8 mouse cellular contexts compared by ENCODE assay signal in the genomic region with DNA sequence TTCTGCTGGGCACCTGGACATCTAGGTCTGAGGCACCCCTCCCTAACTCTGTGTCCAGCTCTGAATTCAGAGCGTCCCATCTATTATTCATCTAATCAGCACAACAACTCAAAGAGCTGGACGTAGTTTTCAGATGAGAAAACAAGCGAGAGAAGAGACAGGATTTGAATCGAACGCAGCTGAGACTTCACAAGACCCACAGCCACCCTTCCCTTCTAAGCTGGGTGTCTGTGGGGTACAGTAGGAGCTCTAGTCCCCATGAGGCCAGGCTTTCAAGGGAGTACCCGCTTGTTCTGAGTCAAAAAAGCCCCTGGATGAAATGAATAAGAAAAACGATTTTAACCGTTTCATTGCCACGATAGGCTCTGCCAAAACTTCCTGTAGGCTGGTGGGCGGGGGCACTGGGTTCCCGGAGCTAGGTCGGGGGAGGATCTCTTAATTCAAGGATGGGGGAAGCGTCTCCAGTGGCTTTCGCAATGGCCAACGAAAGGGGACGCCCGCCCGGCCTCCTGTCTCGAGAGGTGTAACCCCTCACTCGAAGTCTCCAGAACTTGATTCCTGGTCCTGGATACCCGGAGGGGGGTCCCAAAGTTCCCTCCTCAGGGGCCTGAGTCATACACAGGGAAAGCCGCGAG. TPM values are rescaled to one million over a fixed set of nuclear protein-coding genes. Genes with fewer than 3 reads are reported as not detected.
DNase-seq lines count a peak whose midpoint lies in the region; ATAC-seq lines count a peak whose summit lies in the region.

No protein-coding gene starts in this region.

- H3K9me3 ChIP-seq in kidney, embryonic 15.5 days (replicated peaks) = no peaks in the 10 kb centered on the region
- H3K9me3 ChIP-seq in hindbrain, embryonic 12.5 days (replicated peaks) = no peaks in the 10 kb centered on the region
- H3K9me3 ChIP-seq in lung, embryonic 15.5 days = no peaks in the 10 kb centered on the region

- H3K27ac ChIP-seq in kidney, embryonic 15.5 days = peak overlapping the region; percentile 85
- peak overlapping the region; percentile 48 for H3K27ac ChIP-seq in hindbrain, embryonic 12.5 days
- H3K27ac ChIP-seq in lung, embryonic 15.5 days = peak overlapping the region; percentile 87

- ATAC-seq in kidney, embryonic 15.5 days (replicated peaks; ENCODE audit: low FRiP score) = no peak
- no peak for ATAC-seq in hindbrain, embryonic 12.5 days (ENCODE audit: low FRiP score)
- no peak for ATAC-seq in lung, embryonic 15.5 days (ENCODE audit: borderline replicate concordance, extremely low read depth, low FRiP score, low TSS enrichment)

- peak overlapping the region; percentile 100 for H3K4me2 ChIP-seq in kidney, embryonic 15.5 days
- peak overlapping the region; percentile 94 for H3K4me2 ChIP-seq in hindbrain, embryonic 12.5 days (replicated peaks)
- H3K4me2 ChIP-seq in lung, embryonic 15.5 days = peak overlapping the region; percentile 99

- DNase-seq in kidney, postnatal 10 days = no peak
- DNase-seq in T-cell, adult 2 months (ENCODE audit: low spot score) = peak; percentile 55
- DNase-seq in testis, postnatal 10 days (ENCODE audit: low spot score) = peak; percentile 60
- DNase-seq in ovary, postnatal 36 days (ENCODE audit: low spot score) = no peak
- DNase-seq in adipocyte (ENCODE audit: low spot score) = no peak

- H3K36me3 ChIP-seq in kidney, embryonic 15.5 days = no peaks in the 10 kb centered on the region
- no peaks in the 10 kb centered on the region for H3K36me3 ChIP-seq in hindbrain, embryonic 12.5 days
- H3K36me3 ChIP-seq in lung, embryonic 15.5 days = no peaks in the 10 kb centered on the region

- peaks cover 20% of the 10 kb centered on the region for H3K27me3 ChIP-seq in kidney, embryonic 15.5 days
- peaks cover 75% of the 10 kb centered on the region for H3K27me3 ChIP-seq in hindbrain, embryonic 12.5 days
- H3K27me3 ChIP-seq in lung, embryonic 15.5 days = peaks cover 3% of the 10 kb centered on the region; the same call in 1 of the 2 replicates

- peaks cover 59% of the 10 kb centered on the region for H3K4me1 ChIP-seq in kidney, embryonic 15.5 days
- peaks cover 47% of the 10 kb centered on the region for H3K4me1 ChIP-seq in hindbrain, embryonic 12.5 days
- H3K4me1 ChIP-seq in lung, embryonic 15.5 days = peaks cover 65% of the 10 kb centered on the region

- under 1% methylated on average over 23 of the region's 23 CpGs for WGBS in kidney, embryonic 15.5 days
- 1% methylated on average over 23 of the region's 23 CpGs for WGBS in hindbrain, embryonic 12.5 days
- WGBS in lung, embryonic 15.5 days = under 1% methylated on average over 23 of the region's 23 CpGs

- H3K4me3 ChIP-seq in kidney, embryonic 15.5 days (replicated peaks) = peak overlapping the region; percentile 55
- peak overlapping the region; percentile 44 for H3K4me3 ChIP-seq in hindbrain, embryonic 12.5 days
- peak overlapping the region; percentile 49 for H3K4me3 ChIP-seq in lung, embryonic 15.5 days

- H3K9ac ChIP-seq in kidney, embryonic 15.5 days = peak overlapping the region; percentile 66
- peak overlapping the region; percentile 44 for H3K9ac ChIP-seq in hindbrain, embryonic 12.5 days
- H3K9ac ChIP-seq in lung, embryonic 15.5 days = peak overlapping the region; percentile 52

RNA-seq across cellular contexts. Expression of a gene that starts 5.2 kb away (rescaled TPM):
- polyA plus RNA-seq in kidney, embryonic 15.5 days (2015; fragmentation: Nextera tagmentation; extraction: Ambion mirVana) = 25.3 and 27.0 TPM in 2 replicates
- 16.3 and 18.7 TPM in 2 replicates for polyA plus RNA-seq in hindbrain, embryonic 12.5 days (2016; fragmentation: Nextera tagmentation; extraction: Ambion mirVana)
- polyA plus RNA-seq in lung, embryonic 15.5 days (2015; fragmentation: Nextera tagmentation; extraction: Ambion mirVana) = 23.2 and 23.9 TPM in 2 replicates

RNA-seq across cellular contexts. Expression of a gene that starts 6.6 kb away (rescaled TPM):
- polyA plus RNA-seq in kidney, embryonic 15.5 days (2015; fragmentation: Nextera tagmentation; extraction: Ambion mirVana) = 9.6 TPM in 2 replicates
- 6.0 and 7.5 TPM in 2 replicates for polyA plus RNA-seq in hindbrain, embryonic 12.5 days (2016; fragmentation: Nextera tagmentation; extraction: Ambion mirVana)
- polyA plus RNA-seq in lung, embryonic 15.5 days (2015; fragmentation: Nextera tagmentation; extraction: Ambion mirVana) = 17.4 and 20.5 TPM in 2 replicates

RNA-seq across cellular contexts. Expression of a gene that starts 15.6 kb away (rescaled TPM):
- polyA plus RNA-seq in kidney, embryonic 15.5 days (2015; fragmentation: Nextera tagmentation; extraction: Ambion mirVana) = 125 and 129 TPM in 2 replicates
- polyA plus RNA-seq in hindbrain, embryonic 12.5 days (2016; fragmentation: Nextera tagmentation; extraction: Ambion mirVana) = 77.4 and 77.9 TPM in 2 replicates
- polyA plus RNA-seq in lung, embryonic 15.5 days (2015; fragmentation: Nextera tagmentation; extraction: Ambion mirVana) = 114 and 120 TPM in 2 replicates

RNA-seq across cellular contexts. Expression of a gene that starts 15.8 kb away (rescaled TPM):
- polyA plus RNA-seq in kidney, embryonic 15.5 days (2015; fragmentation: Nextera tagmentation; extraction: Ambion mirVana) = 808 and 824 TPM in 2 replicates
- 1,088 and 1,187 TPM in 2 replicates for polyA plus RNA-seq in hindbrain, embryonic 12.5 days (2016; fragmentation: Nextera tagmentation; extraction: Ambion mirVana)
- 727 and 733 TPM in 2 replicates for polyA plus RNA-seq in lung, embryonic 15.5 days (2015; fragmentation: Nextera tagmentation; extraction: Ambion mirVana)

RNA-seq across cellular contexts. Expression of a gene that starts 15.9 kb away (rescaled TPM):
- polyA plus RNA-seq in kidney, embryonic 15.5 days (2015; fragmentation: Nextera tagmentation; extraction: Ambion mirVana) = not detected in 2 replicates
- polyA plus RNA-seq in hindbrain, embryonic 12.5 days (2016; fragmentation: Nextera tagmentation; extraction: Ambion mirVana) = not detected in 2 replicates
- not detected in 2 replicates for polyA plus RNA-seq in lung, embryonic 15.5 days (2015; fragmentation: Nextera tagmentation; extraction: Ambion mirVana)

Comparison
In these comparisons a context has a peak if more than half of its experiments do, and no peak if none do; other contexts are left out.
1. DNase-seq: peak in T-cell, adult 2 months (single experiment) and testis, postnatal 10 days (single experiment); none in kidney, postnatal 10 days (single experiment), ovary, postnatal 36 days (single experiment) and adipocyte (single experiment).
2. Peak in every context shown above with its lines, with median percentiles within 50 percentile points of each other: H3K27ac ChIP-seq, H3K4me2 ChIP-seq, H3K4me3 ChIP-seq and H3K9ac ChIP-seq.